Mouse (Mus musculus): ENCODE results near the gene Lrrc45. TPM values are rescaled to one million over a fixed set of nuclear protein-coding genes. Genes with fewer than 3 reads are reported as not detected.
"Not testable (repeated sequence)": the region's sequence is repeated elsewhere in the genome, so short reads cannot be mapped to it uniquely, and the experiment has no call there.

The Lrrc45 gene
- polyA plus RNA-seq, 1 experiment from 2014 or later = 13.5 TPM

DNA sequence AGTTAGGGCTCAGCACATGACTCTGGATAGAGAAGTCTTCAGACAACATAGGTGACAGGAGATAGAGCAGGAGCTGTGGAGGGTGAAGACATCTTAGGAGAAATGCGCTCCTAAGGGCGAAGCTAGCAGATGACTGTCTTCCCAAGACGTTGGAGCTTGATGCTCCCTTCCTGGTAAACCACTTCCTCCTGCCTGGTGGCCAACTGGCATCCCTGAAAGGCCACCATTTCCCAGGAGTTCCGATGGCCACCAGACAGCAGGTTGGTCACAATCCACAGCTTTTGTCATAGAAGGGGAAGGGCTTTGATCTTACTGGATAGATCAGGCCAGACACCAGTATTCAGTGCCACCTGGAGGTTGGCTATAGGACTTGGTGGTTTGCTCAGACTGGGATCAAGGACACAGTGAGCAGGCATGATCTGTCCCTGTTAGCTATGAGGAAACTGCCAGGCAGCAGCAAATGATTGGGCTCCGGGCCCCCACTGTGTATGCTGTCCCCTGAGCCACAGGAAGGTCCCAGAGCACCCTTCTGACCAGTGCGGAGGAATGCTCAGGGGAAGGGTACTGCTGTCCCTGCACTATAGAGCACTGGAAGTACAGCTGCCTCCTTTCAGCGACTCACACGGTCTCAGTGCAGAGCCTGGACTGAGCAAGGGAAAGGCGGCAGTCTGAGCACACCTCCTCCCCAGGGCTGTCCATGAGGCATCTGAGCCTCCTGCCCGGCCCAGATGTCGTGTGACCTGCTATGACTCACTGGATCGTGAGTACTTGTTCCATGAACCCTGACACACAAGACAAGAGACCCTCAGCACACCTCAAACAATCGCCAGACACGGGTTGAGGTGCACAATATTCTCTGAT lies 48.3 kb downstream of the Lrrc45 start:
- WGBS = 50% methylated on average over 14 of the region's 14 CpGs
- ATAC-seq = peak; percentile 90

GRCm38 (mm10) chr11:120762672-120763041 lies 48.9 kb downstream of the Lrrc45 start, which contains the start of gene Hmga1b:
Gene Hmga1b, plus strand, starts transcription at chr11:120762794.
- not testable (repeated sequence) for H3K9me3 ChIP-seq (ENCODE audit: control insufficient read depth); H3K4me1 ChIP-seq (replicated peaks; ENCODE audit: control insufficient read depth, insufficient read depth, low read length); H3K36me3 ChIP-seq (ENCODE audit: control insufficient read depth, insufficient read depth); H3K4me3 ChIP-seq (ENCODE audit: low read depth, low read length); H3K27me3 ChIP-seq (replicated peaks; ENCODE audit: control insufficient read depth, insufficient read depth, low read length)
- Histone ChIP-seq H3K9ac (ENCODE audit: low read depth, low read length) (peak within 1 kb of the TSS; percentile 22; the same call in 1 of the 2 replicates), H3K4me2 (replicated peaks; ENCODE audit: low read depth) (peak within 1 kb of the TSS; percentile 49), H3K27ac (ENCODE audit: low read depth, low read length) (peak within 1 kb of the TSS; percentile 92)
- whole genome bisulfite sequencing = 6% methylated on average over 13 of the region's 14 CpGs
- peak; percentile 91 for ATAC-seq

More for the DNA sequence above, 48.3 kb downstream of the Lrrc45 start:
- no peaks in the 10 kb centered on the region for H3K4me1 ChIP-seq (replicated peaks; ENCODE audit: control insufficient read depth, insufficient read depth, low read length)
- peak overlapping the region; percentile 49 for H3K4me2 ChIP-seq (replicated peaks; ENCODE audit: low read depth)
- no peaks in the 10 kb centered on the region for H3K27me3 ChIP-seq (replicated peaks; ENCODE audit: control insufficient read depth, insufficient read depth, low read length)
- no peak overlapping the region for H3K4me3 ChIP-seq (ENCODE audit: low read depth, low read length)
- peaks cover 3% of the 10 kb centered on the region; the same call in 1 of the 2 replicates for H3K9me3 ChIP-seq (ENCODE audit: control insufficient read depth)
- no peaks in the 10 kb centered on the region for H3K36me3 ChIP-seq (ENCODE audit: control insufficient read depth, insufficient read depth)
- H3K9ac ChIP-seq (ENCODE audit: low read depth, low read length) = peak overlapping the region; percentile 22; the same call in 1 of the 2 replicates
- TF ChIP-seq CTCF (IDR thresholded peaks at IDR 0.05; ENCODE audit: low read depth) = peak; percentile 46
- peak overlapping the region; percentile 92 for H3K27ac ChIP-seq (ENCODE audit: low read depth, low read length)

- 17% methylated on average over 3 of the region's 23 CpGs for WGBS
- ATAC-seq = peak; percentile 37
- H3K4me3 ChIP-seq (ENCODE audit: low read depth, low read length) = not testable (repeated sequence)
These were observed 49.6 kb downstream of the Lrrc45 start for GRCm38 (mm10) chr11:120763121-120763999.

DNA sequence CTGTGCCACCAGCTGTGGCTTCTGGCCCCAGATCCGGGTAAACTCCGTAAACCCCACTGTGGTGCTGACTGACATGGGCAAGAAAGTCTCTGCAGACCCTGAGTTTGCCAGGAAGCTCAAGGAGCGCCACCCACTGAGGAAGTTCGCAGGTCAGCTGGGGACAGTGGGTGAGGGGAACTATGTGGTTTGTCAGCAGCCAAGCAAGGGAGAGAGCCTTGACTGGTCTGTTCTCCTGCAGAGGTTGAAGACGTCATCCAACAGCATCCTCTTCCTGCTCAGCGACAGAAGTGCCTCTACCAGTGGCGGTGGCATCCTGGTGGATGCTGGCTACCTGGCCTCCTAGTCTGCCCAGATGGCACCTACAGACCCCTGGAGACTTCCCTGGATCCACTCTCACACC lies 53.3 kb downstream of the Lrrc45 start:
- not testable (repeated sequence) for ATAC-seq; H3K27me3 ChIP-seq (replicated peaks; ENCODE audit: control insufficient read depth, insufficient read depth, low read length)
- WGBS = 72% methylated on average over 3 of the region's 7 CpGs

More at GRCm38 (mm10) chr11:120763121-120763999, 49.6 kb downstream of the Lrrc45 start:
- H3K4me1 ChIP-seq (replicated peaks; ENCODE audit: control insufficient read depth, insufficient read depth, low read length); H3K27me3 ChIP-seq (replicated peaks; ENCODE audit: control insufficient read depth, insufficient read depth, low read length); H3K36me3 ChIP-seq (ENCODE audit: control insufficient read depth, insufficient read depth); H3K9ac ChIP-seq (ENCODE audit: low read depth, low read length); H3K9me3 ChIP-seq (ENCODE audit: control insufficient read depth): not testable (repeated sequence)
- Histone ChIP-seq H3K4me2 (replicated peaks; ENCODE audit: low read depth) (peak overlapping the region; percentile 49), H3K27ac (ENCODE audit: low read depth, low read length) (peak overlapping the region; percentile 92)

DNA sequence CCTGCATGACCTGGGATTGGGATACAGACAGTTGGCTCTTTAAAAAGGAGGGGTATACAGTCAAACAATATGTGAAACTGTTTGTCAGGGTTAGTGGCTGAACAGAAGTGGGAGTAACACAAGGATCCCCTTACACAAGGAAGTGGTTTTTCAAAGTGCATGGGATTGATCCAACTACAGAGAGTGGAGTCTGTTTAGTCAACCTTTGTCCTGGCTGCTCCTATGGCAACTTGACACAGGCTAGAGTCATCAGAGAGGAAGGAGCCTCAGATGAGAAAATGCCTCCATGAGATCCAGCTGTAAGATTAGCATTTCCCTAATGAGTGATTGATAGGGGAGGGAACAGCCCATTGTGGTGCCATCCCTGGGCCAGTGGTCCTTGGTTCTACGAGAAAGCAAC lies 54.5 kb downstream of the Lrrc45 start:
- WGBS = 53% methylated on average over 1 of the region's 1 CpGs
- ATAC-seq = peak; percentile 84
- no peak for TF ChIP-seq CTCF (IDR thresholded peaks at IDR 0.05; ENCODE audit: low read depth)
- no peak overlapping the region for H3K4me3 ChIP-seq (ENCODE audit: low read depth, low read length)
- no peak overlapping the region for H3K4me2 ChIP-seq (replicated peaks; ENCODE audit: low read depth)
- H3K9ac ChIP-seq (ENCODE audit: low read depth, low read length) = no peak overlapping the region
- no peaks in the 10 kb centered on the region for H3K27me3 ChIP-seq (replicated peaks; ENCODE audit: control insufficient read depth, insufficient read depth, low read length)
- 0 out of 2 replicates have a peak, but pooled peaks cover 6% of the 10 kb centered on the region for H3K4me1 ChIP-seq (replicated peaks; ENCODE audit: control insufficient read depth, insufficient read depth, low read length)
- H3K9me3 ChIP-seq (ENCODE audit: control insufficient read depth) = no peaks in the 10 kb centered on the region
- peak overlapping the region; percentile 46 for H3K27ac ChIP-seq (ENCODE audit: low read depth, low read length)
- no peaks in the 10 kb centered on the region for H3K36me3 ChIP-seq (ENCODE audit: control insufficient read depth, insufficient read depth)

More for the DNA sequence above, 53.3 kb downstream of the Lrrc45 start:
- not testable (repeated sequence) for H3K27ac ChIP-seq (ENCODE audit: low read depth, low read length); H3K9ac ChIP-seq (ENCODE audit: low read depth, low read length); H3K4me1 ChIP-seq (replicated peaks; ENCODE audit: control insufficient read depth, insufficient read depth, low read length); H3K4me3 ChIP-seq (ENCODE audit: low read depth, low read length); H3K4me2 ChIP-seq (replicated peaks; ENCODE audit: low read depth); H3K9me3 ChIP-seq (ENCODE audit: control insufficient read depth); H3K36me3 ChIP-seq (ENCODE audit: control insufficient read depth, insufficient read depth)

Other genes starting within 250 kb of the Lrrc45 start
- gene Arl16, start 246.3 kb upstream of the Lrrc45 start, polyA plus RNA-seq (2015; fragmentation: Nextera tagmentation; extraction: Ambion mirVana) = 22.8 and 23.3 TPM in 2 replicates
- 204 and 208 TPM in 2 replicates for gene Mrpl12, start 229.3 kb upstream of the Lrrc45 start, polyA plus RNA-seq (2015; fragmentation: Nextera tagmentation; extraction: Ambion mirVana)
- gene Slc25a10, start 222.1 kb upstream of the Lrrc45 start, polyA plus RNA-seq (2015; fragmentation: Nextera tagmentation; extraction: Ambion mirVana) = 139 and 143 TPM in 2 replicates
- gene Gcgr, start 183.2 kb upstream of the Lrrc45 start, polyA plus RNA-seq (2015; fragmentation: Nextera tagmentation; extraction: Ambion mirVana) = 1.0 and 1.6 TPM in 2 replicates
- gene Mcrip1, start 164.2 kb upstream of the Lrrc45 start, polyA plus RNA-seq (2015; fragmentation: Nextera tagmentation; extraction: Ambion mirVana) = 68.7 and 73.4 TPM in 2 replicates
- gene Ppp1r27, start 162.8 kb upstream of the Lrrc45 start, polyA plus RNA-seq (2015; fragmentation: Nextera tagmentation; extraction: Ambion mirVana) = 1.4 and 1.6 TPM in 2 replicates
- gene P4hb, start 140.7 kb upstream of the Lrrc45 start, polyA plus RNA-seq (2015; fragmentation: Nextera tagmentation; extraction: Ambion mirVana) = 2,516 and 2,539 TPM in 2 replicates
- 474 and 493 TPM in 2 replicates for gene Arhgdia, start 132.3 kb upstream of the Lrrc45 start, polyA plus RNA-seq (2015; fragmentation: Nextera tagmentation; extraction: Ambion mirVana)
- 209 and 226 TPM in 2 replicates for gene Alyref, start 115.6 kb upstream of the Lrrc45 start, polyA plus RNA-seq (2015; fragmentation: Nextera tagmentation; extraction: Ambion mirVana)
- gene Anapc11, start 115.5 kb upstream of the Lrrc45 start, polyA plus RNA-seq (2015; fragmentation: Nextera tagmentation; extraction: Ambion mirVana) = 107 and 108 TPM in 2 replicates
- 3.4 and 3.5 TPM in 2 replicates for gene Npb, start 105.4 kb upstream of the Lrrc45 start, polyA plus RNA-seq (2015; fragmentation: Nextera tagmentation; extraction: Ambion mirVana)
- gene Pcyt2, start 96.0 kb upstream of the Lrrc45 start, polyA plus RNA-seq (2015; fragmentation: Nextera tagmentation; extraction: Ambion mirVana) = 320 and 378 TPM in 2 replicates
- 73.1 and 77.7 TPM in 2 replicates for gene Sirt7, start 88.7 kb upstream of the Lrrc45 start, polyA plus RNA-seq (2015; fragmentation: Nextera tagmentation; extraction: Ambion mirVana)
- gene Mafg, start 80.3 kb upstream of the Lrrc45 start, polyA plus RNA-seq (2015; fragmentation: Nextera tagmentation; extraction: Ambion mirVana) = 40.2 and 49.1 TPM in 2 replicates
- gene Pycr1, start 70.2 kb upstream of the Lrrc45 start, polyA plus RNA-seq (2015; fragmentation: Nextera tagmentation; extraction: Ambion mirVana) = 5.3 and 6.5 TPM in 2 replicates
- not detected in 2 replicates for gene Myadml2, start 65.8 kb upstream of the Lrrc45 start, polyA plus RNA-seq (2015; fragmentation: Nextera tagmentation; extraction: Ambion mirVana)
- gene Notum, start 52.8 kb upstream of the Lrrc45 start, polyA plus RNA-seq (2015; fragmentation: Nextera tagmentation; extraction: Ambion mirVana) = 0.39 and 0.68 TPM in 2 replicates
- gene Aspscr1, start 41.0 kb upstream of the Lrrc45 start, polyA plus RNA-seq (2015; fragmentation: Nextera tagmentation; extraction: Ambion mirVana) = 105 and 106 TPM in 2 replicates
- gene Cenpx, start 187 bp upstream of the Lrrc45 start, polyA plus RNA-seq (2015; fragmentation: Nextera tagmentation; extraction: Ambion mirVana) = 127 and 131 TPM in 2 replicates
- gene Rac3, start 7.5 kb downstream of the Lrrc45 start, polyA plus RNA-seq (2015; fragmentation: Nextera tagmentation; extraction: Ambion mirVana) = 9.0 TPM in 2 replicates
- gene Dcxr, start 13.4 kb downstream of the Lrrc45 start, polyA plus RNA-seq (2015; fragmentation: Nextera tagmentation; extraction: Ambion mirVana) = 81.1 and 88.6 TPM in 2 replicates
- gene Cbr2, start 18.2 kb downstream of the Lrrc45 start, polyA plus RNA-seq (2015; fragmentation: Nextera tagmentation; extraction: Ambion mirVana) = 1.2 and 1.6 TPM in 2 replicates
- gene Hmga1b, start 48.9 kb downstream of the Lrrc45 start, polyA plus RNA-seq (2015; fragmentation: Nextera tagmentation; extraction: Ambion mirVana) = 10.8 and 12.2 TPM in 2 replicates
- 22.8 and 23.7 TPM in 2 replicates for gene Rfng, start 70.3 kb downstream of the Lrrc45 start, polyA plus RNA-seq (2015; fragmentation: Nextera tagmentation; extraction: Ambion mirVana)
- gene Gps1, start 70.3 kb downstream of the Lrrc45 start, polyA plus RNA-seq (2015; fragmentation: Nextera tagmentation; extraction: Ambion mirVana) = 70.9 and 74.8 TPM in 2 replicates
- gene Dus1l, start 82.5 kb downstream of the Lrrc45 start, polyA plus RNA-seq (2015; fragmentation: Nextera tagmentation; extraction: Ambion mirVana) = 45.5 and 48.5 TPM in 2 replicates
- 10.1 and 11.3 TPM in 2 replicates for gene Fasn, start 110.6 kb downstream of the Lrrc45 start, polyA plus RNA-seq (2015; fragmentation: Nextera tagmentation; extraction: Ambion mirVana)
- 1.1 and 1.3 TPM in 2 replicates for gene Ccdc57, start 218.9 kb downstream of the Lrrc45 start, polyA plus RNA-seq (2015; fragmentation: Nextera tagmentation; extraction: Ambion mirVana)
- 7.2 and 8.0 TPM in 2 replicates for gene Slc16a3, start 234.6 kb downstream of the Lrrc45 start, polyA plus RNA-seq (2015; fragmentation: Nextera tagmentation; extraction: Ambion mirVana)